Comparison of ENCODE assay signal across 9 mouse cellular contexts in the genomic region with DNA sequence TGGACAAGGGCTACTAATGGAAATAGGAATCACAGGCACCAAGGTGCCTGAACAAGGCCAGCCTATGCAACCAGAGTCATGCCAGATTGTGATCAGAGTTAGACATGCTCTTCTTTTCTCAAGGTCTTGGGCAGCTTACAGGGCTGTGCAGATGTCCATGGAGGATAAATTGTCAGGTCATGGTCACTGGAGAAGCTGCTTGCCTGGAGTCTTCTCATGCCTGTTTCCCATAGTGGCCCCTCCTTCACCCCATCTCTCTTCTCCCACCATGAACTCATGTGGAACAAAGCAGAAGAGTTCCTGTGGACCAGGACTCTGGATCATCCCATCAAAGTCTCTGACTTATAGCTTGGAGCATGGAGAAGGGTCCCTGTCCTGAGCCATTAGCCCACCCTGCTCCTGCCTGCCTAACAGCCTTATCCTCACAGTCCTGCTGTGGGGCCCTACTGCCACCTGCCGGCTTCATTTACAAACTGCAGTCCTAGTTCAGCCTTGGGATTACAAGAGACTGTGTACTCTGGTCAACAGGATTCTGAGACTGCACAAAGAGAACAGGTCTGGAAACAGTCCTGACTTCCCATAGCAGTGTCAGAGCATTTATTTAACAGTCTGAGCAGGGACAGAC. TPM values are rescaled to one million over a fixed set of nuclear protein-coding genes. Genes with fewer than 3 reads are reported as not detected.
DNase-seq lines count a peak whose midpoint lies in the region; ATAC-seq and TF ChIP-seq lines count a peak whose summit lies in the region.
"Had no signal": no experiment of that assay in that cellular context is flagged by ENCODE, and none has a peak within 500 bp of the region (broad histone marks: within the 10 kb centered on the region; RNA-seq: fewer than 3 reads in every experiment).

No protein-coding gene starts in this region.

- no peak overlapping the region for H3K9ac ChIP-seq in heart, embryonic 16.5 days (ENCODE audit: low read length)
- H3K9ac ChIP-seq in liver, embryonic 11.5 days (ENCODE audit: low read depth, low read length), result no peak overlapping the region
- H3K9ac ChIP-seq in neural tube, embryonic 12.5 days, result no peak overlapping the region
- H3K9ac ChIP-seq: embryonic facial prominence, embryonic 13.5 days had no signal

- no peak for TF ChIP-seq POLR2A in embryonic fibroblast, embryonic 13.5 days (IDR thresholded peaks at IDR 0.05; ENCODE audit: low read depth, low read length)

- no peak overlapping the region for H3K27ac ChIP-seq in embryonic fibroblast, embryonic 13.5 days (ENCODE audit: insufficient read depth, low read length)
- H3K27ac ChIP-seq in heart, embryonic 16.5 days (ENCODE audit: low read length), result no peak overlapping the region
- no peak overlapping the region for H3K27ac ChIP-seq in liver, embryonic 11.5 days (ENCODE audit: low read depth, low read length)
- H3K27ac ChIP-seq in neural tube, embryonic 12.5 days, result no peak overlapping the region
- H3K27ac ChIP-seq: embryonic facial prominence, embryonic 13.5 days had no signal

- H3K4me2 ChIP-seq in heart, embryonic 16.5 days (ENCODE audit: low read depth, low read length), result no peak overlapping the region
- no peak overlapping the region for H3K4me2 ChIP-seq in liver, embryonic 11.5 days
- H3K4me2 ChIP-seq in neural tube, embryonic 12.5 days (replicated peaks), result no peak overlapping the region
- H3K4me2 ChIP-seq: embryonic facial prominence, embryonic 13.5 days had no signal

- H3K9me3 ChIP-seq in heart, embryonic 16.5 days (replicated peaks; ENCODE audit: control insufficient read depth, low read length), result no peaks in the 10 kb centered on the region
- H3K9me3 ChIP-seq in liver, embryonic 11.5 days (ENCODE audit: control insufficient read depth, low read length), result no peaks in the 10 kb centered on the region
- no peaks in the 10 kb centered on the region for H3K9me3 ChIP-seq in neural tube, embryonic 12.5 days
- H3K9me3 ChIP-seq: embryonic facial prominence, embryonic 13.5 days had no signal

- DNase-seq in CD4-positive helper T cell, adult 2 months (ENCODE audit: low read depth, low spot score), result peak; percentile 48
- DNase-seq in brain, adult 2 months (ENCODE audit: low read depth, low spot score), result peak; percentile 74
- peak; percentile 75 for DNase-seq in kidney, postnatal 14 days
- DNase-seq in liver, embryonic 11.5 days (ENCODE audit: low spot score), result peak; percentile 67
- DNase-seq in thymus, postnatal 0 days (ENCODE audit: low spot score), result peak; percentile 62

- WGBS in heart, embryonic 16.5 days, result 0% methylated on average over 1 of the region's 1 CpGs
- 3% methylated on average over 1 of the region's 1 CpGs for WGBS in liver, embryonic 11.5 days
- WGBS in neural tube, embryonic 12.5 days, result 0% methylated on average over 1 of the region's 1 CpGs

- H3K36me3 ChIP-seq in heart, embryonic 16.5 days (ENCODE audit: control insufficient read depth, insufficient read depth), result no peaks in the 10 kb centered on the region
- H3K36me3 ChIP-seq in liver, embryonic 11.5 days (ENCODE audit: control insufficient read depth, insufficient read depth, low read length), result no peaks in the 10 kb centered on the region
- peaks cover under 1% of the 10 kb centered on the region for H3K36me3 ChIP-seq in neural tube, embryonic 12.5 days

- TF ChIP-seq CTCF in embryonic fibroblast, embryonic 13.5 days (IDR thresholded peaks at IDR 0.05; ENCODE audit: borderline replicate concordance, insufficient read depth, low read length), result peak; percentile 89

- no peak overlapping the region for H3K4me3 ChIP-seq in embryonic fibroblast, embryonic 13.5 days (ENCODE audit: insufficient read depth, low read length)
- no peak overlapping the region for H3K4me3 ChIP-seq in heart, embryonic 16.5 days (ENCODE audit: low read length)
- no peak overlapping the region for H3K4me3 ChIP-seq in liver, embryonic 11.5 days (ENCODE audit: low read depth, low read length)
- no peak overlapping the region for H3K4me3 ChIP-seq in neural tube, embryonic 12.5 days
- H3K4me3 ChIP-seq: embryonic facial prominence, embryonic 13.5 days had no signal

- H3K4me1 ChIP-seq in embryonic fibroblast, embryonic 13.5 days (ENCODE audit: control insufficient read depth, insufficient read depth, low read length), result peaks cover 6% of the 10 kb centered on the region; the same call in 1 of the 2 replicates
- no peaks in the 10 kb centered on the region; the same call in 1 of the 2 replicates for H3K4me1 ChIP-seq in heart, embryonic 16.5 days (ENCODE audit: control insufficient read depth, insufficient read depth, low read length)
- H3K4me1 ChIP-seq in liver, embryonic 11.5 days (replicated peaks; ENCODE audit: control insufficient read depth, insufficient read depth, low read length), result no peaks in the 10 kb centered on the region
- H3K4me1 ChIP-seq in neural tube, embryonic 12.5 days, result peaks cover 10% of the 10 kb centered on the region; the same call in 1 of the 2 replicates

- 0 out of 2 replicates have a peak, but pooled peaks have one; percentile 29 for ATAC-seq in heart, embryonic 16.5 days (replicated peaks; ENCODE audit: extremely low read depth, insufficient read depth, low FRiP score)
- no peak for ATAC-seq in liver, embryonic 11.5 days (replicated peaks; ENCODE audit: low FRiP score)
- ATAC-seq in neural tube, embryonic 12.5 days (ENCODE audit: low FRiP score, low read depth), result peak; percentile 80

- H3K27me3 ChIP-seq in heart, embryonic 16.5 days (ENCODE audit: control insufficient read depth, insufficient read depth, low read length), result no peaks in the 10 kb centered on the region
- no peaks in the 10 kb centered on the region for H3K27me3 ChIP-seq in liver, embryonic 11.5 days (replicated peaks; ENCODE audit: control insufficient read depth, insufficient read depth, low read length)
- H3K27me3 ChIP-seq in neural tube, embryonic 12.5 days (replicated peaks), result no peaks in the 10 kb centered on the region
- H3K27me3 ChIP-seq: embryonic facial prominence, embryonic 13.5 days had no signal

RNA-seq across cellular contexts. Expression of gene Alppl2, which starts 47.8 kb away (rescaled TPM):
- polyA plus RNA-seq in embryonic fibroblast, embryonic 13.5 days (2011; ENCODE audit: insufficient read length, low read depth, missing spikeins), result not detected in 2 replicates
- polyA plus RNA-seq in heart, embryonic 16.5 days (2015; fragmentation: Nextera tagmentation; extraction: Ambion mirVana), result not detected in 2 replicates
- 0.14 TPM in 1 of 2 replicates, not detected in the other for polyA plus RNA-seq in liver, embryonic 11.5 days (2014; fragmentation: Nextera tagmentation; extraction: Ambion mirVana)
- polyA plus RNA-seq in neural tube, embryonic 12.5 days (2016; fragmentation: Nextera tagmentation; extraction: Ambion mirVana), result not detected in 2 replicates
- polyA plus RNA-seq in thymus, postnatal 0 days (2015; fragmentation: Nextera tagmentation; extraction: Ambion mirVana), result 0.33 and 0.46 TPM in 2 replicates
- polyA plus RNA-seq: embryonic facial prominence, embryonic 13.5 days had no signal

RNA-seq across cellular contexts. Expression of gene Alpi, which starts 59.5 kb away (rescaled TPM):
- polyA plus RNA-seq in embryonic fibroblast, embryonic 13.5 days (2011; ENCODE audit: insufficient read length, low read depth, missing spikeins), result not detected in 2 replicates
- 0.74 TPM in 1 of 2 replicates, not detected in the other for polyA plus RNA-seq in heart, embryonic 16.5 days (2015; fragmentation: Nextera tagmentation; extraction: Ambion mirVana)
- polyA plus RNA-seq in liver, embryonic 11.5 days (2014; fragmentation: Nextera tagmentation; extraction: Ambion mirVana), result not detected in 2 replicates
- polyA plus RNA-seq in neural tube, embryonic 12.5 days (2016; fragmentation: Nextera tagmentation; extraction: Ambion mirVana), result not detected in 2 replicates
- polyA plus RNA-seq in thymus, postnatal 0 days (2015; fragmentation: Nextera tagmentation; extraction: Ambion mirVana), result 0.22 and 0.28 TPM in 2 replicates
- polyA plus RNA-seq: embryonic facial prominence, embryonic 13.5 days had no signal
